Mouse (Mus musculus) midbrain, postnatal 0 days (tissue): Measurements from ENCODE around the gene Dmap1. TPM values are rescaled to one million over a fixed set of nuclear protein-coding genes. Genes with fewer than 3 reads are reported as not detected.

ENCODE experiments used
- ATAC-seq: fragments of 200-750 bp; cut with Nextera tagmentation; 2 replicates; pipeline ENCODE4 v1.8.0; 2017; ENCODE audit warnings: moderate number of reproducible peaks, mild to moderate bottlenecking, moderate TSS enrichment, moderate library complexity; ENCODE audit not compliant: low FRiP score
- DNase-seq: peaks from one replicate; pipeline ENCODE4 v3.0.0-alpha.2; 2015; ENCODE audit warnings: low spot score
- H3K27ac ChIP-seq: fragments of 300-500 bp; sonication (generic); 2 replicates; pipeline ENCODE4 v1.5.1; 2014; ENCODE audit warnings: low read depth, mild to moderate bottlenecking, low read length, mixed read lengths
- H3K27me3 ChIP-seq: fragments of 300-500 bp; sonication (generic); 2 replicates; pipeline ENCODE4 v1.6.1; 2014; ENCODE audit warnings: low read length, control low read depth, mixed read lengths; ENCODE audit not compliant: insufficient read depth
- H3K36me3 ChIP-seq: fragments of 300-500 bp; sonication (generic); 2 replicates; pipeline ENCODE4 v1.6.1; 2014; ENCODE audit warnings: low read length, control low read depth, mixed read lengths; ENCODE audit not compliant: insufficient read depth
- H3K4me1 ChIP-seq: fragments of 300-500 bp; sonication (generic); 2 replicates; pipeline ENCODE4 v1.6.1; 2014; ENCODE audit warnings: mild to moderate bottlenecking, control low read depth, antibody characterized with exemption, low read length, mixed read lengths; ENCODE audit not compliant: insufficient read depth
- H3K4me2 ChIP-seq: fragments of 300-500 bp; sonication (generic); 2 replicates; pipeline ENCODE4 v1.6.1; 2014; ENCODE audit warnings: low read depth, mild to moderate bottlenecking, low read length, mixed read lengths; ENCODE audit not compliant: poor library complexity, severe bottlenecking
- H3K4me3 ChIP-seq: fragments of 300-500 bp; sonication (generic); 2 replicates; pipeline ENCODE4 v1.5.1; 2014; ENCODE audit warnings: low read depth, mild to moderate bottlenecking, low read length, moderate library complexity
- H3K9ac ChIP-seq: fragments of 300-500 bp; sonication (generic); replicated peaks from 2 replicates; pipeline ENCODE4 v1.6.1; 2014; ENCODE audit warnings: mild to moderate bottlenecking, low read length, moderate library complexity, mixed read lengths; ENCODE audit not compliant: poor library complexity, severe bottlenecking
- H3K9me3 ChIP-seq: fragments of 300-500 bp; sonication (generic); 2 replicates; pipeline ENCODE4 v1.6.1; 2016; ENCODE audit warnings: low read length, control low read depth
- CTCF ChIP-seq: IDR thresholded peaks from 2 replicates; pipeline ENCODE4 v1.5.1; 2016; ENCODE audit warnings: antibody characterized with exemption, mild to moderate bottlenecking
- WGBS: fragments of 180-500 bp; shearing (Covaris S2); extraction: QIAGEN DNeasy Blood & Tissue Kit; methylation state at CpG from one replicate; pipeline ENCODE4 v1.1.7; 2014; 5-methylcytosine and 5-hydroxymethylcytosine counted together
- polyA plus RNA-seq: library from polyadenylated mRNA; unstranded; fragments of >200 nt; fragmentation: Nextera tagmentation; extraction: Ambion mirVana; gene quantifications from 2 replicates; pipeline ENCODE4 v1.2.1, GENCODE M21; 2015
- total RNA-seq: library from RNA; depleted of rRNA; stranded (reverse); fragments of >200 nt; gene quantifications from 2 replicates; pipeline ENCODE4 v1.2.3, GENCODE M21; 2014

Gene Dmap1
- total and polyA plus RNA-seq, 2 experiments from 2014 or later, result 62.6 to 89.7 TPM

GRCm38 (mm10) chr4:117660001-117660400 is 22.1 kb downstream of the Dmap1 start:
- DNase-seq, result no peak
- no peaks in the 10 kb centered on the region for H3K4me1 ChIP-seq
- H3K9ac ChIP-seq, result no peak overlapping the region
- no peak overlapping the region for H3K27ac ChIP-seq
- H3K4me3 ChIP-seq, result no peak overlapping the region
- no peaks in the 10 kb centered on the region for H3K9me3 ChIP-seq
- peaks cover 4% of the 10 kb centered on the region; the same call in 1 of the 2 replicates for H3K36me3 ChIP-seq
- no peaks in the 10 kb centered on the region for H3K27me3 ChIP-seq
- no peak for ATAC-seq
- no peak overlapping the region for H3K4me2 ChIP-seq
- TF ChIP-seq CTCF, result no peak
- WGBS, result 89% methylated on average over 5 of the region's 5 CpGs

DNA sequence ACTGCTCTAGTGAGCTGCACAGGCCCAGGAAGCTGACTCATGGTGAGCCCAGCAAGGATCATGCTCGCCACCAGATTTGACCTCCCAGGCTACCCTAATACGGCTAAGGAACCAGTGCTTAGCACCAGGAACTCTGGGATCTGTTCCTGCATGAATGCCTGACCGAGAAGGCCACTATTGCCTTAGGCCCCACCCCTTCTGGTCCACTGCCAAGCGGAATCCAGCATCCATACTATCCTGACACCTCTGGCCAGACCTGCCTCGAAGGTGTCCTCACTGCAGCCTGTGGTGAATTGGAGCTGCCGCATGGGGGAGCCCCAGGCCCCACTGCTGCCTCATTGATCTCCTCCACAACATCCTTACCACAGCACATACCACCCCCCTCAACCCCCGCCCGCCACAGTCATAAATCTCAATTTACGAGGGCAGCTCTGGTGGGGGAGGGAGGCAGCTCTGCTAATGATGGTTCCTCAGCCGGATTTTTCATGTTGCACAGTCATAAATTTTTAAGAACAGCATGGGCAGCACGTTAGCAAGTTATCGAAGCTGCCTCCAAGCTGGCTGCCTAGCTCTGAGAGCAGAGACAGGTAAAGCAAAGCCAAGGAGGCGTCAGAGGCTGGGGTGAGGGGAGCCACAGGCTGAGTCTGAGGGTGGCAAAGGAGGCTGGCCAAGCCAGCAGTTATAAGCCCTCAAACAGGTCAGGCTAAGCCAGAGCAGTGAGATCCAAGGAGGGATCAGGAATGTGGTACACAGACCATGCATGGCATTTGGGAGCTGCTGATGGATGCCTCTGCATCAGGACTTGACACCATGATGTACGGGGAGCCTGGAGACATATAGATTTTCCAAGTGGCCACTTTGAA is 23.3 kb downstream of the Dmap1 start:
- WGBS, result 60% methylated on average over 14 of the region's 14 CpGs
- peaks cover 4% of the 10 kb centered on the region; the same call in 1 of the 2 replicates for H3K36me3 ChIP-seq
- no peak overlapping the region for H3K4me3 ChIP-seq
- H3K4me1 ChIP-seq, result peaks cover 5% of the 10 kb centered on the region; the same call in 1 of the 2 replicates
- no peak for DNase-seq
- no peaks in the 10 kb centered on the region for H3K9me3 ChIP-seq
- H3K9ac ChIP-seq, result no peak overlapping the region
- no peaks in the 10 kb centered on the region for H3K27me3 ChIP-seq
- no peak overlapping the region for H3K4me2 ChIP-seq
- peak; percentile 38; the same call in 1 of the 2 replicates for ATAC-seq
- H3K27ac ChIP-seq, result no peak overlapping the region
- TF ChIP-seq CTCF, result peak; percentile 49

GRCm38 (mm10) chr4:117657646-117658045 is 24.4 kb downstream of the Dmap1 start:
- Histone ChIP-seq H3K4me2 (no peak overlapping the region), H3K27me3 (no peaks in the 10 kb centered on the region), H3K36me3 (peaks cover 4% of the 10 kb centered on the region; the same call in 1 of the 2 replicates), H3K9me3 (no peaks in the 10 kb centered on the region), H3K27ac (no peak overlapping the region), H3K9ac (no peak overlapping the region), H3K4me1 (peaks cover 5% of the 10 kb centered on the region; the same call in 1 of the 2 replicates), H3K4me3 (no peak overlapping the region)
- no peak for DNase-seq
- no peak for TF ChIP-seq CTCF
- ATAC-seq, result no peak
- 61% methylated on average over 4 of the region's 4 CpGs for WGBS

- Histone ChIP-seq H3K4me2 (no peak overlapping the region), H3K36me3 (peaks cover 4% of the 10 kb centered on the region; the same call in 1 of the 2 replicates), H3K4me3 (no peak overlapping the region), H3K9me3 (no peaks in the 10 kb centered on the region), H3K9ac (no peak overlapping the region), H3K27me3 (no peaks in the 10 kb centered on the region), H3K27ac (no peak overlapping the region), H3K4me1 (peaks cover 5% of the 10 kb centered on the region; the same call in 1 of the 2 replicates)
- ATAC-seq (no peak), DNase-seq (no peak)
- no peak for TF ChIP-seq CTCF
- WGBS, result 18% methylated on average over 6 of the region's 6 CpGs
Observed at GRCm38 (mm10) chr4:117656961-117657360, 25.1 kb downstream of the Dmap1 start.

DNA sequence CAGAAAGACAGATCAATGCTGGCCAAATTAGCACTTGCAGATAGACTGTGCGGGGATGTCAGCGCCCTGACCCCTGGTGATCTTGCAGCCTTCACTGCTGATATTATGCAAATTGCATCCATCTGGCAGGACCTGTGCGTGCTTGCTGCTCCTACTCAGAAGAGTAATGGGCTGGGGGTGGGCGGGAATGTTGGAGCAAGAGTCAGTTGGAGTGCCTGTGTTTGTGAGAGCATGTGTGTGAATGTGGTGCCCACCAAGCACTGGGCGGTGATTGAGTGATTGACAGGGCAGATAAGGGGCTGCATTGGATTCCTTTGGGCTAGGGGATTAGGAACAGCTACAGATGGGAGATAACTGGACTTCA is 26.6 kb downstream of the Dmap1 start:
- no peak overlapping the region for H3K4me3 ChIP-seq
- H3K9ac ChIP-seq, result no peak overlapping the region
- H3K4me2 ChIP-seq, result no peak overlapping the region
- 43% methylated on average over 5 of the region's 5 CpGs for WGBS
- no peak for DNase-seq
- no peak for ATAC-seq
- H3K9me3 ChIP-seq, result no peaks in the 10 kb centered on the region
- H3K4me1 ChIP-seq, result peaks cover 5% of the 10 kb centered on the region; the same call in 1 of the 2 replicates
- H3K27ac ChIP-seq, result no peak overlapping the region
- no peaks in the 10 kb centered on the region for H3K27me3 ChIP-seq
- no peak for TF ChIP-seq CTCF
- peaks cover 4% of the 10 kb centered on the region; the same call in 1 of the 2 replicates for H3K36me3 ChIP-seq
